Mouse (Mus musculus): ENCODE measurements around the gene Pcsk6.

Pcsk6 gene

DNA sequence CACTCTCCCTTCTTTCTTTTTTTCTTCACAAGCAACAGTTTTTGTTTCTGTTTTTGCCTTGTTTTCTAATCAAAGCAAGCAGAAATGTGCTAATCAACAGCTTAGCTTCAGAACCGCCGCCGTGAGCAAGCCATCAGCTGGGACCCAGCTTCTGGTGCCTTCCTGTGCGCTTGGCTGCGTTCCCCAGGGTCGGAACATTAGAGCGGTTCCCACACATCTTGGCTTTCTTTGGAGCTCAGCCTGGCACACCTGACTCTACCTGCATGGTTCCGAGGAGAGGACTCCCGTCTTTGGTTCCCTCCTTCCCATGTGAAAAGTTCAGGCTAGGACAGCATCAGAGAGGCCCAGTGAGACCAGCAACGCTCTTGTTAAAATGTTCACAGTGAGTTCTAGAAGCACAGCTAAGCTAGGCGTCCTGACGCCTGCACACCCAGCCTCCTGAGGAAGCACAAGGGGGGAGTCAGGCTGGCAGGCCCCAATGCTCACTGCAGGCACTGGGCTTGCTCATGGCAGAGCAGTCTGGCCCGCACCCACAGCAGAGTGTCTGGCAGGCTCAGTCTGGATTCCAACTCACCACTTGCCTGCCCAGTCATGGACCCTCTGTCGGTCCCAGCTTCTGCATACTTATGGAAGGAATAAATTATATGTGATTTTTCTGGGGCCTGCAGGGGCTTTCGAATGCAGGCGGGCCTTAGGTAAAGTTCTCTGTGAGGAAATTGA is 139.7 kb downstream of the Pcsk6 start:
- DNase-seq (ENCODE audit: low spot score in 2 of 2), result no peak

DNA sequence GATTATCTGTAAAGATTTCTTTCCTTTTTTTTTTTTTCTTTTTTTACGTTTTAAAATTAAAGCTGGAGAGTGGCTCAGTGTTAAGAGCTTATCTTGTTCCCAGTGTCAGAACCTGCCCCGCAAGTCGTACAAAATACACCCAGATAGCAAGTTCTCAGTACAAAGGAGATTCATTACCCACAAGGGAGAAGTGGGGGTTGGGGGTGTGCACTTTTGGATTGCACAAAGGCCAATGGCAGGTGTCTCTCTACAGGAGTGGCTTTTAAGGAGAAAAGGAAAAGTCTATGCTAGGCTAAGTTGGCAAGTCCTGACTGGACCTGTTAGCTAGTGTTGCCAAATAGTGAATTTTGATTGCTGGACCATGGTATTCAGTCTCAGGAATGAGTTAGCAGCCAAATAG is 140.3 kb downstream of the Pcsk6 start:
- no peak for DNase-seq (ENCODE audit: low spot score in 2 of 2)

DNA sequence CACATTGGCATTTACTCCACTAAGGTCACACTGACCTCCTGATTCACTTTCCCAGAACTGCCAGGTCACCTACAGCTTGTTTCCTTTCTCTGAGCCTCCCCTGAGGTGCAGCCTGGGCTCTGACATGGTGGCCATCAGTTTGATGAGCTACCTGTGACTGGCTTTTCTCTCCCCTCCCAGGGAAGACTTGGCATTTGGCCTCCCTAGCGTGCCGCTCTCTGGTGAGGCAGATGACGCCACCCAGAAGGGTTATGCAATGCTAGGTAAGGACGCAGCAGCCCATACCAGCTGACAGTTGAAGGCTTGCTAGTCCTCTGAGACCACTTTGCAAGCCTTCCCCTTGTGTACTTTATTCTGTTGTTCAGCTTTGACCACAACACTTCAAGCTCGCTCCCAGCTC is 141.9 kb downstream of the Pcsk6 start:
- DNase-seq (ENCODE audit: low spot score in 2 of 2), result no peak

DNA sequence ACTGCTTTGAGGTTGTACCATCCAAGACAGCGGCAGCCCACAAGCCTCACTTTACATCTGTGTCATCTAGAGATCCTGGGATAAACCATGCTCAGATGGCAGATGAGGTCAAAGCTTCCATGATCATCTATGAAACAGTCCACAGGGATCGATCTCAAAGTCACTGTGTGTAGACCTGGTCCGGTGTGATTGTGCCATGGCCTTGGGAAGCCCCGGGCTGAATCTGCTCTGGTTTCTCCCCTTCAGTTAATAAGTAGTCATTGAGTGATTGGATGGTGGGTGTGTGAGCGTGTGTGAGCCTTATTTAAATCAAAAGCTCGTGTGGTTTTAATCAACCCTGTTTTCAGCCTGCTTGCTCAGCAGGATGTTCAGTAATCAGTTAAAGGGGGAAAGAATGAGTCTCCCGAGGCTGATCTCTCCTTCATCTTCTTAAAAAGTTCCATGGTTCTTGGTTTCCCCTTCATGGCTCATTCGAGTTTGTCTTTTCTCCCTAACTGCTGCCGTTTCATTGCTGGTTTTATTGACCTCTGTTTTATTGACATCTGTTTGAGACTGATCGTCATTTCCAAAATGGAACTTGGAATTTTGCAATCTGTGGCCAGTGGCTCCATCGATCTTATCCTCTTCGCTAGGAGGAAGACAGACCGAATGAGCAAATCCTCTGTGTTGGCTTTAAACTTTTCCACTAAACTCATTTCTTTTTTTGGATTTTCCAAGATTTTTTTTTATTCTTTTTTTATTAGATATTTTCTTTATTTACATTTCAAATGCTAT is 142.5 kb downstream of the Pcsk6 start:
- DNase-seq (ENCODE audit: low spot score in 2 of 2), result no peak

DNA sequence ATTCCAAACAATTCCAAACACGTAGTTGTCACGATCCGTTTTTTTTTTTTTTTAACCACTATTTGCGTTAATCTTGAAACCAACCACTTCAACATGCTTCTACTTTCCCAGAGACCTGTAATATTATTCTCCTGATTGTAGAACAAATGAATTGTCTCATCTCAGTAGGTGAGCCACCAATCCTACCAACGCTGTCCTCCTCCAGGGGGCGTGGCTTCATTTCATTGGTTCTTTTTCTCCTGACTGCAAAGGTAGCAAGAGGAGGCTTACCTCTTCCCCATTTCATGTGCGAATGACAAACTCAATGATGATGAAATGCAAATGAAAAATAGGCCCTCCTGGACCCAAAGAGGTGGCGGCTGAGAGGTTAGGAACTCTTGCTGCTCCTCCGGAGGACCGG is 143.5 kb downstream of the Pcsk6 start:
- DNase-seq (ENCODE audit: low spot score in 2 of 2), result no peak

- no peak for DNase-seq (ENCODE audit: low spot score in 2 of 2)
These were observed 146.8 kb downstream of the Pcsk6 start for GRCm38 (mm10) chr7:66008161-66008891.

DNA sequence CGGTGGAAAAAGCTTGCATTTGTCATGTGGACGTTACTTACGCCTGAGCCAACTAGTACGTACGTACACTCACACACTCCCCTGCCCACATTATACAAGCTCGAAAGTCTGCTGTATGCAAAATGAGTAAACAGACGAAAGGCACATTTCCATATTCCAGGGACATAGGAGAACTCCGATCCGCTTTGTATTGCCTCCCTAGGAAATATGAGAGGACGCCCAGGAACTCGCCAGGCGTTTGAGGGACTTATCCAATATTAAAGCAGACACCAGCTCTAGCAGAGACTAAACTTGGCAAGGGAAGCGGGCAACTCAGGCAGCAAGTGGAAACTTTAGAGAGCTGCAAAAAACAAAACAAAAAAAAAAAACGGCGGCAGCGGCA is 147.3 kb downstream of the Pcsk6 start:
- DNase-seq (ENCODE audit: low spot score in 2 of 2), result no peak

DNA sequence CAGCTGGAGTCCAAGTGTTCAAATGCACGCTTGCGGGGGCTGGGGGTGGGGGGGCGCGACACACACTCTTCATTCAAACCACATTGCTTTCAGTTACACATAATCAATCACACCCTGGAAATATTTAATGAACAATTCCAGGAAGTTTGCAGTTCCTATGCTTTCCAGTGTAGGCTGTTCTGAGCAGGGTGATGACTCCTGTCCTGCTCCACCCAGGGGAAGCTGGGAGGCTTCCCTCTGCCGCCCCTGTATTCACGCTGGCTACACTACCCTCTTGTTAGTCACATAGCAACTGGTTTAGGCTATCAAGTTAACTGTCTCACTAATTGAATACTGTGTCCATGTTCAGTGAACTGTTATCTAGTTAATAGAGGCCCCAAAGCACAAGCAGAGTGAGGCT is 149.0 kb downstream of the Pcsk6 start:
- no peak for DNase-seq (ENCODE audit: low spot score in 2 of 2)

- DNase-seq (ENCODE audit: low spot score in 2 of 2), result no peak
These were observed 166.2 kb downstream of the Pcsk6 start for GRCm38 (mm10) chr7:66027747-66028146.

GRCm38 (mm10) chr7:66028766-66029512 is 167.4 kb downstream of the Pcsk6 start:
- no peak for DNase-seq (ENCODE audit: low spot score in 2 of 2)

DNA sequence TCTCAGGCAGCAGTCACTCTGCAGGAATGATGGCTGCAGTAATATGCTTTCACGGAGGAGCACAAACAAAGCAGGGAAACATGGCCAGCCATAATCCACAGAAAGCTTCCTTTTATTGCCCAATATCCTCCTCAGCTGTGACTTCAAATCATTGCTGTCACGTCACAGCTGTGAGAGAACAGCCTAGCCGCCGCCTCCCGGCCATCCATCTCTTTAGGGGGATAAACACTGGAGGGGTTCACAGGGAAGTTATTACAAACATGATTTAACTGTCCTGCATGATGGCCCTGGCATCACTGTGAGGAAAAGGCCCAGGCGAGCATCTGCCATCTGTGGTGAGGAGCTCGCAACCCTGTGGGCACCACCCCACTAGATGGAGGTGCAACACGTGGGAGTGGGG is 175.3 kb downstream of the Pcsk6 start:
- DNase-seq (ENCODE audit: low spot score in 2 of 2), result no peak

GRCm38 (mm10) chr7:66038261-66038660 is 176.7 kb downstream of the Pcsk6 start:
- no peak for DNase-seq (ENCODE audit: low spot score in 2 of 2)

DNA sequence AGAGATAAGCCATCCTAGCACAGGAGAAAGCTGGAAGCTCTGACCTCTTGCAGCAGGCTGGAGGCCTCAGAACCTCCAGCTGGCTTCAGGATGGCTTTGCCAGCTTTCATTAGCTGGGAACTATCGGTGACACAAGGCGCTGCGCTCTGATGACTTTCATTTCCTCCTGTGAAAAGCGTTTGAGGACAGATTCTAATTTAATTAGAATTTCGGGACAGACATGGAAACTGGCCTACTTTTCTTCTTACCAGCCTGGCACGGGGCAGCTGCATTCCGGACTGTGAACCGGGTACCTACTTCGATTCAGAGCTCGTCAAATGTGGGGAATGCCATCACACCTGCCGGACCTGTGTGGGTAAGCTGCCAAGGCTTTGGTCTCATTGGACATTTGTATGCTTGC is 177.2 kb downstream of the Pcsk6 start:
- no peak for DNase-seq (ENCODE audit: low spot score in 2 of 2)

DNA sequence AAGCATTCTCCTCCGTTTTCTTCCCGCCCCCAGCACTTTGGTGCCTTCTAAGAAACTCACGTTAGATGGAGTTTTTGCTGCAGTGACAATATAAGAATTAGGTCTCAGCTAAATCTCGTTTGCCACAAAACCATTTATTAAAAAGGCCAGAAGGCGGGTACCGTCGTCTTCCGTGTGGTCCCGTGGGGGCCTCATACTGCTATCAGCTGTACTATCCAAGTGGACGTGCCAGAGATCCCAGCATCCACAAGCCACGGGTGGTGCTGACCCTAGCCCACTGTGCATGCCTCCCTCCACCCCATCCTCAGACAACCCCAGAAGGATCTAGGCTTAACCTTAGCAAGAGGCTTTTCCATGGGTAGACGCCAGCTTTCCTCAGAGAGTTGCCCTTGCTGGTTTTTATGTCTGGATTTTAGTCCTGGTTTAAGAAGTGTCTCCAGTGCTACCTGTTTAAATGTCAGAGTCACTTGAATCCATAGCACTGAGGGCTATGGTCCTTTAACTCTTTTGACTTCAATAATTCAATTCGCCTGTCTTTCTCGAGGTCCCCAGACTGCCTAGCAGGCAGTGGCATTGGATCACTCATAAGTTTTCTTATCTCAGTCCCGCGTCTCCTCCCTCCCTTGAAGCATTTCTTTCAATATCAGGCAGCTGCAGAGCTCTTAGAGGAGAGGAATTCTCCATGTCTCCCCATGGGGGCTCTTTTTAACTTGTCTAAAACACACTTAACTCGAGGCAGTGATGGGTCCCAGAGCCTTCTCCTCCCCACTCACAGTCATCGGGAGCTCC is 178.7 kb downstream of the Pcsk6 start:
- no peak for DNase-seq (ENCODE audit: low spot score in 2 of 2)

DNA sequence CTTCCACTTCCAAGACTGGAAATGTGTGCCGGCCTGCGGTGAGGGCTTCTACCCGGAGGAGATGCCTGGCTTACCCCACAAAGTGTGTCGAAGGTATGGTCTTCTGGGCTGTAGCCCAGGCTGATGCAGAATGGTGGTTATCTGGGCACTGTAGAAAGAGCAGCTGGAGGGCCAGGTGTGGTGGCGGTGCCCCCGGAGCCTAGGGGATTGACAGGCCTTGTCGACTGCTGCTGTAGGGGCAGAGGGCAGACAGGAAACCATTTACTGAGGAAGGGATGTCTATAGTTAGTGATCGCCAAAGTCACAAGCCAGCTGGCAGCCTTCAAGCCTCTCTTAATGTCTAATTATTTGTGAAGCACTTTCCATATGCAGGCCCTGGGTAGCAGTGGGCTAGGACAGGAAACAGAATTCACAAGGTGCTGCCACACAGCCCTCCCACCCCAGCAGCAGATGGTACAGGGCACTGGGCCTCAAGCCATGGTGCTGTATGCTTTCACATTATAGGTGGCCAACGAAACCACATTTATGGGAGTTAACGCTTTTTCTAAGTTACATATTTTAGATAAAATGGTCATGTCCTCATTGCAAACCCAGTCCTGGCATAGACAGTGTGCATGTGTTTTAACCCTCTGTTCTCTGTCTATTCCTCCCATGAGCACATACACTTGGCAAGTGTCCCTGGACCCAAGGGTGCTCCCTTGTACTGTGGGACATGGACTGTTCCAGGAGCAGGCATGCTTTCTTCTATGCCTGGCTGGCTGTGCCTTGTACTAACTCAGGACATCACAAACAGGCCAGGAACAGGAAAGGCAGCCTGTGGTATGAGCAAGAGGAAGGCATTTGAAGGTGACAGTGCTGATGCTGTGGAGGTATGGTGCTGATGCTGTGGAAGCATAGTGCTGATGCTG is 182.3 kb downstream of the Pcsk6 start, which contains the start of gene Gm45213:
Gene Gm45213, plus strand, starts transcription at position 51 of the 908 bp plus-strand sequence.
- DNase-seq (ENCODE audit: low spot score in 2 of 2), result no peak

DNA sequence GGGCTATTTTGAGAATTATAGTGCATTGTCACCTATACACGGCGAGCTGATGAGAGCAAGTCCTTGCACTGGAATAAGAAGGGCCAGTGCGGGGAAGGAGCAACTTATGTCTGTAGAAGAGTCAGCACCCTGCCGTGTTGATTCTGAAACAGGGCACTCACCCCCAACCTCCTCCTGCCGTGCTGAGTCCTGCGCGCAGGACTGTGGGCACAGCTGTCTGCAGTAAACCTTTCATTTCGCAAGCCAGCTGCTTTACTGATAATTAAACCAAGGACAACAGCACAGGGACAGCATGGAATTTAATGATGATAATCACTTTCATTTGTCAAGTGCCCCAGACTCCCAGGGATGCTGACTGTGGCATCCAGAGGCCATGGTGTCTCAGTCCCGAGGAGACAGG is 183.1 kb downstream of the Pcsk6 start:
- no peak for DNase-seq (ENCODE audit: low spot score in 2 of 2)

- DNase-seq (ENCODE audit: low spot score in 2 of 2), result no peak
These were observed 185.7 kb downstream of the Pcsk6 start for GRCm38 (mm10) chr7:66046921-66047918.

GRCm38 (mm10) chr7:66047975-66048374 is 186.4 kb downstream of the Pcsk6 start:
- no peak for DNase-seq (ENCODE audit: low spot score in 2 of 2)
